Mouse (Mus musculus) kidney, adult 8-10 months (tissue): ENCODE results near the gene Lurap1.
A peak's percentile ranks its signal among the peaks of the same experiment; 100 is the strongest.

Experiments used
- DNase-seq, 2 experiments: peaks; one replicate each; pipeline ENCODE4 v3.0.0; 2022

Lurap1 gene

GRCm38 (mm10) chr4:116159912-116160311, 8.8 kb upstream of the Lurap1 start:
- peak in 1 of 2 experiments; percentile 41 for DNase-seq

- DNase-seq = peak; percentile 38 to 73
Measured at GRCm38 (mm10) chr4:116157882-116158281, 6.7 kb upstream of the Lurap1 start.

GRCm38 (mm10) chr4:116152702-116153101, 1.6 kb upstream of the Lurap1 start:
- no peak for DNase-seq

GRCm38 (mm10) chr4:116150862-116151221, 296 bp downstream of the Lurap1 start:
- DNase-seq = no peak

GRCm38 (mm10) chr4:116150156-116150861, 829 bp downstream of the Lurap1 start:
- DNase-seq = peak; percentile 42 to 49

GRCm38 (mm10) chr4:116149812-116150155, 1.4 kb downstream of the Lurap1 start:
- DNase-seq = no peak

GRCm38 (mm10) chr4:116143891-116144717, 7.0 kb downstream of the Lurap1 start:
- DNase-seq = peak; percentile 53 to 63

- peak; percentile 49 to 62 for DNase-seq
Measured at GRCm38 (mm10) chr4:116143317-116143811, 7.8 kb downstream of the Lurap1 start.

- no peak for DNase-seq
Measured at GRCm38 (mm10) chr4:116142269-116142668, 8.9 kb downstream of the Lurap1 start.

GRCm38 (mm10) chr4:116141736-116142135, 9.4 kb downstream of the Lurap1 start:
- no peak for DNase-seq

GRCm38 (mm10) chr4:116140801-116141574, 10.2 kb downstream of the Lurap1 start:
- no peak for DNase-seq

GRCm38 (mm10) chr4:116137421-116137996, 13.6 kb downstream of the Lurap1 start:
- no peak for DNase-seq

GRCm38 (mm10) chr4:116134990-116135389, 16.1 kb downstream of the Lurap1 start:
- no peak for DNase-seq

GRCm38 (mm10) chr4:116133126-116133525, 18.0 kb downstream of the Lurap1 start:
- DNase-seq = no peak

GRCm38 (mm10) chr4:116127956-116128355, 23.2 kb downstream of the Lurap1 start:
- DNase-seq = no peak

- no peak for DNase-seq
Measured at GRCm38 (mm10) chr4:116125803-116126386, 25.2 kb downstream of the Lurap1 start.

GRCm38 (mm10) chr4:116123602-116124519, 27.3 kb downstream of the Lurap1 start, which contains the start of the genes Rad54l and Pomgnt1:
Gene Rad54l, minus strand, starts transcription at chr4:116123690.
Gene Pomgnt1, plus strand, starts transcription at chr4:116123840.
- peak; percentile 77 to 81 for DNase-seq

- DNase-seq = no peak
Measured at GRCm38 (mm10) chr4:116122762-116123161, 28.4 kb downstream of the Lurap1 start.

GRCm38 (mm10) chr4:116111486-116111885, 39.7 kb downstream of the Lurap1 start:
- no peak for DNase-seq

GRCm38 (mm10) chr4:116110695-116111094, 40.4 kb downstream of the Lurap1 start:
- no peak for DNase-seq

GRCm38 (mm10) chr4:116105278-116105677, 45.9 kb downstream of the Lurap1 start:
- no peak for DNase-seq
